Mouse (Mus musculus) Patski (cell line): Measurements from ENCODE around the gene Zfp42. TPM values are rescaled to one million over a fixed set of nuclear protein-coding genes. Genes with fewer than 3 reads are reported as not detected.
"Not testable (repeated sequence)": the region's sequence is repeated elsewhere in the genome, so short reads cannot be mapped to it uniquely, and the experiment has no call there.

Experiments
- ATAC-seq: fragments of 100-300 bp; one replicate; pipeline ENCODE4 v1.8.0; 2021
- CTCF ChIA-PET: fragments of 350-600 bp; sonication (Branson Sonifier 250); formaldehyde crosslinking; loops from one replicate; lab custom pipeline; 2022; ENCODE audit warnings: inconsistent platforms; lab: Charles Lee
- POLR2A ChIA-PET: fragments of 350-600 bp; sonication (Branson Sonifier 250); formaldehyde crosslinking; loops from one replicate; lab custom pipeline; 2022; ENCODE audit warnings: antibody characterized with exemption, inconsistent platforms; lab: Charles Lee
- DNase-seq: peaks from one replicate; pipeline ENCODE4 v3.0.0-alpha.2; 2011; ENCODE audit warnings: low read depth, low spot score
- H3K27me3 ChIP-seq: fragments of 371-371 bp; one replicate; pipeline ENCODE4 v1.5.1; 2021
- CTCF ChIP-seq: fragments of 100-300 bp; IDR thresholded peaks from one replicate; pipeline ENCODE4 v1.5.1; 2021
- in situ Hi-C: fragments of 300-500 bp; cut with MboI; formaldehyde crosslinking; loops from 3 replicates; pipeline ENCODE4 v1.11.1; 2018; ENCODE audit warnings: low pct_unique_long_range_greater_than_20kb, mixed read lengths
- polyA plus RNA-seq: library from polyadenylated mRNA; unstranded; gene quantifications from one replicate; pipeline ENCODE4 v1.2.3, GENCODE M21; 2021

Gene Zfp42
- 0.08 TPM for polyA plus RNA-seq

DNA sequence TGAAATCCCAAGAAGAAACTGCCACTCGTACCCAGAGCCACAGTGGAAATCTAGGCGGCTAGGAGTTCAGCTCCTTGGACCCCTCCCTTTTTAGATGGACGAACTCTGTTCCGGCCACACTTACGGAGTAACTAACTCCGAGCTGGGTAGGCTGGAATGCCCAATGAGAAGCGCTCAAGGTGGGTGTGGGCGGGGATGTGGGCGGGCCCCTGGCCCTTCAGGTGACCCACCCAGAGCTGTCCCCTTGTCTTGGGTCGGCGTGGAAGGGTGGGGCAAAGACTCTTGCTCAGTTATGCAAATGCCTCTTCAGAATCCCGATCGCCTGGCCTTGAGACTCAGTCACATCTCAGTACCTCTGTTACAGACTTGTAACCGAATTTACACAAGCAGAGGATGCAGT, at the start of gene Zfp42:
TSS of gene Zfp42 (minus strand) at position 85 of the 400 bp plus-strand sequence.
- no peak for TF ChIP-seq CTCF
- no peak for ATAC-seq
- ChIA-PET POLR2A (no interaction called here), CTCF (no interaction called here)
- in situ Hi-C loops, result no loop called here
- no peak for DNase-seq
- H3K27me3 ChIP-seq, result no peaks in the 10 kb centered on the region

DNA sequence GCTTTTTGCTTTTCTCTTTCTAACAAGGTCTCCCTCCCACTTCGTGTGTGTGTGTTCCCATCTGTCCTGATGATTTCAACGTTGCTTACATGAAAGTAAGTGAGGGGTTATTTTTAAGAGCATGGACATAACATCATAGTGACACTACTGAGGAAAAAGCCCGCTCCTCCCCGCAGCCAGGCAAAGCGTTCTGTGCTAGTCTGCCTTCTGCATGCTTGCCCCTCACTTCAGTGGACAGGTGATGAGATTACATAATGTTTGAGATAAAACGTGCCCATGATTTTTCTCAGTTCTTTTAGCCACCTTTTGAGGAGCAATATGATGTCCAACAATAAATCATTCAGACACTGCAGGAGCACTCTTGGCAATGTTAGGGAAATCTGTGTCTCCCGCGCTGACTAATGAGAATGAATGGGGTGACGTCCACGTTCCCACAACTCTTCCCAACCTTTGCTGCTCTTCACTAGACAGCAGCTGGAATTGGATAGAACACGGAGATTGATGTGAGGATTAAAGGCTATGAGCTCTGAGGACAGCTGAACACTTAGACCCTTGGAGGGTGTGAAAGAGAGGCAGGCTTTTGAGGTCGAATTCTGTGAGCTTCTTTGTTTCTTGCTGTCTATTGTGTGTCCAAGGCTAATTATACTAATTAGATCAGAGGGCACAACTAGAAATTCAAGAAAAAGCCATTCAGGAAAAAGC, 49.4 kb upstream of the Zfp42 start:
- in situ Hi-C loops, result no loop called here
- POLR2A ChIA-PET, result no interaction called here
- no peak for ATAC-seq
- TF ChIP-seq CTCF, result no peak
- no peaks in the 10 kb centered on the region for H3K27me3 ChIP-seq
- CTCF ChIA-PET, result no interaction called here
- no peak for DNase-seq

DNA sequence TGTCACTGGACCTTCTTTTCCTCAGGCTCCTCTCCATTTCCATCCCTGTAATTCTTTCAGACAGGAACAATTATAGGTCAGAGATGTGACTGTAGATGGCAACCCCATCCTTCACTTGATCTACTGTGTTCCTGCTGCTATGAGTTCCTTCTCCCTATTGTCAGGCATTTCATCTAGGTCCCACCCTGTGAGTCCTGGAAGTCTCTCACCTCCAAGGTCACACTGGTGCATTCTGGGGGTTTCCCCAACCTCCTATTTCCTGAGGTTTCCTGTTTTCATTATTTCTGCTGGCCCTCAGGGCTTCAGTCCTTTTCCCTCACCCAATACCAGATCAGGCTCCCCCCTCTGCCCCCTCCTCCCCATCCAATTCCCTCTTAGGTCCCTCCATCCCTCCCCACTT, 45.5 kb upstream of the Zfp42 start:
- DNase-seq, in situ Hi-C loops, CTCF ChIA-PET, POLR2A ChIA-PET, ATAC-seq, H3K27me3 ChIP-seq: not testable (repeated sequence)

DNA sequence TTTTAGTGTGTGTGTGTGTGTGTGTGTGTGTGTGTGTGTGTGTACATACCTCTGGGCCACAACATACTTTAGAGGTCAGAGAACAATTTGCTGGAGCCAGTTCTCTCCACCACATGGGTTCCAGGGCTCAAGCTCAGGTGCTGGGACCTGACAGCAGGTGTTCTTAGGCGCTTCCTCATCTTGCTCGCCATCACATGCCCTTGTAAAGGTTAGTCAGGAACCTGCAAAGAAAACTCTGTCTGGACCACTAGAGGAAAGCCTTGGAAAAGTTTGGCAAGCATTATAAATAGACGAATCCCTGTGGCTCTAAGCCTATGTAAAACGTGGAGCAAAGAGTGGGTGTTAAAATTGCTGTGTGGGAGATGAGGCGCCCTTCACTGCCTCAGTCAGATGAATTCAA, 31.8 kb upstream of the Zfp42 start:
- ChIA-PET CTCF (no interaction called here), POLR2A (no interaction called here)
- H3K27me3 ChIP-seq, result peaks cover 4% of the 10 kb centered on the region
- in situ Hi-C loops, result no loop called here
- no peak for ATAC-seq
- no peak for TF ChIP-seq CTCF
- no peak for DNase-seq

GRCm38 (mm10) chr8:43333465-43333864, 26.7 kb upstream of the Zfp42 start:
- in situ Hi-C loops, result no loop called here
- ATAC-seq (no peak), DNase-seq (no peak)
- H3K27me3 ChIP-seq, result peaks cover 4% of the 10 kb centered on the region
- ChIA-PET CTCF (no interaction called here), POLR2A (no interaction called here)
- TF ChIP-seq CTCF, result peak; percentile 45

- TF ChIP-seq CTCF, result no peak
- no peak for DNase-seq
- peaks cover 4% of the 10 kb centered on the region for H3K27me3 ChIP-seq
- in situ Hi-C loops, result no loop called here
- CTCF ChIA-PET, result no interaction called here
- no peak for ATAC-seq
- POLR2A ChIA-PET, result no interaction called here
Observed at GRCm38 (mm10) chr8:43331657-43332056, 24.9 kb upstream of the Zfp42 start.

DNA sequence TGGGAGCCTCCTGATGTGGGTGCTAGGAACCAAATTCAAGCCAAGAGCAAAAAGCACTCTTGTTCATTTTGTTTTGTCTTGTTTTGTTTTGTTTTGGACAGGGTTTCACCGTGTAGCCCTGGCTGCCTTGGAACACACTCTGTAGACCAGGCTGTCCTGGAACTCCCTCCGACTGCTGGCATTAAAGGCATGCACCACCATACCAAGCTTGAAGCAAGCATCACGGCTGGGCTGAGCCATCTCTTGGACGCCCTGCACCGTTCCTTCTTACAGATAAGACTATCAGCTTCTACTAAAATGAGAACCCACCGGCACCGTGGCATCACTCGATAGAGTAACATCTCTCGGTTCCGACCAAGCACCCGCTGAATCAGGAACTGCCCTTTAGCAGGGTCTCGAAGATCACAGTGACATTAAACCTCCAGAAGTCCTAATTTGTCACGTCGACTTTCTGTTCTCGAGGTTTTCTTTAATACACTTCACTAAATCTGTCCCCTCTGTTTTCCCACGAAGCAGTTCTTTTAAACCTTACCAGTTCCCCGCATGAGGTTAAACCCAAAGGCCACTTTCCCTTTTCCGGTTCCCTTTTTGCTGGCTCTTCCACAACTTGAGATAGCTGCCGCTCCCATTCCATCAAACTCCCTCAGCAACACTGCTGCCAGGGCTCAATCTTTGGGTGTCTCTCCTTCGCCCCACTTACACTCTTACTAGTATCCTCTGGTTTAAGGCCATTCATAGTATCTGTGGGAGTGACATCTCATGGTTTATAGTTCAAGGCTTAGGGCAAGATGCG, 23.3 kb upstream of the Zfp42 start:
- POLR2A ChIA-PET, result no interaction called here
- ATAC-seq, result no peak
- no peak for DNase-seq
- in situ Hi-C loops, result no loop called here
- no peaks in the 10 kb centered on the region for H3K27me3 ChIP-seq
- TF ChIP-seq CTCF, result no peak
- CTCF ChIA-PET, result no interaction called here

DNA sequence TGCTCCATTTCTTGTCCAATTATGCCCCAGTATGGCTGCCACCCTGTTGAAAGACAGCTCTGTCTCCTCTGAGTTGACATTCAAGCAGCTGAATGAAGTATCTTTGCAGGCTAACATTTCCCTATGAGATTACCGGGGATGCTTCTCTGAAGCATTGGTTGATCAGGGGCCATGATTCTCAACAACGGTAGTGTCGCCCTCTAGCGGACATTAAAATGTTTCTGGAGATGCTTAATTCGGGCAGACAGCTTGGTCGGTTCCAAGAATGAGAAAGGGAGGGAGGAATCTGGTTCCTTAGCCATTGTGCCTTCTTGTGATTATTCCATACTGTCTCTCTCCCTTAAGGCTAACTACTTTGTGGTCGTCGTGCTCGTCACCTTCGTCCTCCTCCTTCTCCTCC, 21.9 kb upstream of the Zfp42 start:
- CTCF ChIA-PET, result no interaction called here
- in situ Hi-C loops, result no loop called here
- ATAC-seq (no peak), DNase-seq (no peak)
- POLR2A ChIA-PET, result no interaction called here
- no peaks in the 10 kb centered on the region for H3K27me3 ChIP-seq
- peak; percentile 9 for TF ChIP-seq CTCF

DNA sequence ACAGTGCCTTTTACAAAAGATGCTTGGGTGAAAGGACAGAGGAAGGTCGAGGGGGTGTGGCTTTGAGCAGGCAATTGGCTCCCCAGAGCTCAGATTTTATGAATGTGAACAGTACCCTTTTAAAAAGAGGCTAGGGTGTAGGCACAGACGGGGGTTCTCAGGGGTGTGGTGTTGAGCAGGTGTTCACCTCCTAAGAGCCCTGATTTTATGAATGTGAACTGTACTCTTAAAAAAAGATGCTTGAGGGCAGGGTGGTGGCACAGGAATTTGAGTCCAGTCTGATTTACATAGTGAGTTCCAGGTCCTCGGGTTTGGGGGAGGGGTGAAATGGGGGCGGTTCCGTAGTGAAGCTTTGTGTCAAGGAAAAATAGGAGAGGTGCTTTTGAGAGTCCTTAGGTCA, 14.0 kb upstream of the Zfp42 start:
- no peaks in the 10 kb centered on the region for H3K27me3 ChIP-seq
- no peak for ATAC-seq
- TF ChIP-seq CTCF, result no peak
- POLR2A ChIA-PET, result no interaction called here
- CTCF ChIA-PET, result no interaction called here
- in situ Hi-C loops, result no loop called here
- no peak for DNase-seq

DNA sequence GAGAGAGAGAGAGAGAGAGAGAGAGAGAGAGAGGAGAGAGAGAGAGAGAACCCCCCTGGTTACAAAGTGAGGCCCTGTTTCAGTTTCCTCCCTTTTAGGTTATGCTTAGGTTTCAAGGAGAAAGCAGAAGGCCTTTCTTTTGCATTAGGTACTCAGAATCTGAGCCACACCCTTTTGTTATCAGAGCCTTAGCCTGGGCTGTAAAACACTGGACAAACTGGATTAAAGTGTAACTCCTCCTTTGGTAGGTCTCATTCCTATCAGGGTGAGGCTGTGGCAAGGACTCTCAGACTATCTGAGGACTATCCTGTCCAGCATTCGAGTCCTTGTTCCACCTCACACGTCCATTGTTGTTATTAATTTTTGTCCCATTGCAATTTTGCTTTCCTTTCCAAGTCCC, 1.4 kb upstream of the Zfp42 start:
- ChIA-PET CTCF (no interaction called here), POLR2A (no interaction called here)
- in situ Hi-C loops, result no loop called here
- DNase-seq (no peak), ATAC-seq (no peak)
- TF ChIP-seq CTCF, result no peak
- H3K27me3 ChIP-seq, result no peaks in the 10 kb centered on the region

- POLR2A ChIA-PET, result no interaction called here
- CTCF ChIA-PET, result no interaction called here
- no peaks in the 10 kb centered on the region for H3K27me3 ChIP-seq
- TF ChIP-seq CTCF, result no peak
- DNase-seq (no peak), ATAC-seq (no peak)
- in situ Hi-C loops, result no loop called here
Observed at GRCm38 (mm10) chr8:43305676-43306075, 1.1 kb downstream of the Zfp42 start.
